In genomic region chr7:65880666-65881289, GRCm38 (mm10) we compare ENCODE assay signal across 14 mouse cellular contexts. TPM values are rescaled to one million over a fixed set of nuclear protein-coding genes. Genes with fewer than 3 reads are reported as not detected.
A peak's percentile ranks its signal among the peaks of the same experiment; 100 is the strongest.
DNase-seq lines count a peak whose midpoint lies in the region; ATAC-seq lines count a peak whose summit lies in the region.
"Had no signal": no experiment of that assay in that cellular context is flagged by ENCODE, and none has a peak within 500 bp of the region (broad histone marks: within the 10 kb centered on the region; RNA-seq: fewer than 3 reads in every experiment).

No protein-coding gene starts in this region.

- WGBS in heart, embryonic 14.5 days: 61% methylated on average over 5 of the region's 5 CpGs
- 31% methylated on average over 5 of the region's 5 CpGs for WGBS in lung, embryonic 15.5 days
- WGBS in intestine, embryonic 15.5 days: 46% methylated on average over 5 of the region's 5 CpGs
- WGBS in stomach, embryonic 14.5 days: 53% methylated on average over 5 of the region's 5 CpGs

- no peak overlapping the region for H3K4me3 ChIP-seq in heart, embryonic 14.5 days (ENCODE audit: control insufficient read depth in 1 of 2, insufficient read depth in 1 of 2, low read depth in 1 of 2, low read length in 2 of 2)
- no peak overlapping the region for H3K4me3 ChIP-seq in lung, embryonic 15.5 days
- no peak overlapping the region for H3K4me3 ChIP-seq in intestine, embryonic 15.5 days (replicated peaks)
- no peak overlapping the region for H3K4me3 ChIP-seq in stomach, embryonic 14.5 days (ENCODE audit: low read depth, low read length)
- H3K4me3 ChIP-seq: megakaryocyte, embryonic 14.5 days had no signal

- H3K9ac ChIP-seq in heart, embryonic 14.5 days (ENCODE audit: low read length): no peak overlapping the region
- H3K9ac ChIP-seq in lung, embryonic 15.5 days: no peak overlapping the region
- H3K9ac ChIP-seq in intestine, embryonic 15.5 days: no peak overlapping the region
- no peak overlapping the region for H3K9ac ChIP-seq in stomach, embryonic 14.5 days (replicated peaks; ENCODE audit: low read depth, low read length)

- H3K27me3 ChIP-seq in heart, embryonic 14.5 days (ENCODE audit: control insufficient read depth, insufficient read depth, low read length): peaks cover 20% of the 10 kb centered on the region
- peaks cover 8% of the 10 kb centered on the region; the same call in 1 of the 2 replicates for H3K27me3 ChIP-seq in lung, embryonic 15.5 days
- peaks cover 22% of the 10 kb centered on the region for H3K27me3 ChIP-seq in intestine, embryonic 15.5 days (replicated peaks)
- H3K27me3 ChIP-seq in stomach, embryonic 14.5 days (ENCODE audit: control insufficient read depth, insufficient read depth, low read length): no peaks in the 10 kb centered on the region

- H3K4me2 ChIP-seq in heart, embryonic 14.5 days (ENCODE audit: low read length): peak overlapping the region; percentile 43
- peak overlapping the region; percentile 36 for H3K4me2 ChIP-seq in lung, embryonic 15.5 days
- no peak overlapping the region for H3K4me2 ChIP-seq in intestine, embryonic 15.5 days (replicated peaks)
- no peak overlapping the region for H3K4me2 ChIP-seq in stomach, embryonic 14.5 days (replicated peaks; ENCODE audit: low read depth, low read length)

- no peaks in the 10 kb centered on the region for H3K36me3 ChIP-seq in heart, embryonic 14.5 days (ENCODE audit: control insufficient read depth, insufficient read depth, low read length)
- no peaks in the 10 kb centered on the region for H3K36me3 ChIP-seq in lung, embryonic 15.5 days
- H3K36me3 ChIP-seq in intestine, embryonic 15.5 days: no peaks in the 10 kb centered on the region
- no peaks in the 10 kb centered on the region for H3K36me3 ChIP-seq in stomach, embryonic 14.5 days (ENCODE audit: control insufficient read depth, insufficient read depth, low read length)

- intact Hi-C loops in heart, postnatal 25 days (cut with DNase I): no loop called here

- no peak for ATAC-seq in heart, embryonic 14.5 days (ENCODE audit: insufficient number of reproducible peaks, insufficient read depth, low FRiP score, low read depth)
- peak; percentile 81; the same call in 1 of the 2 replicates for ATAC-seq in lung, embryonic 15.5 days (ENCODE audit: borderline replicate concordance, extremely low read depth, low FRiP score, low TSS enrichment)
- ATAC-seq in intestine, embryonic 15.5 days: peak; percentile 77
- ATAC-seq in stomach, embryonic 14.5 days (ENCODE audit: insufficient number of reproducible peaks, insufficient read depth, low FRiP score, low read depth): peak; percentile 87
- ATAC-seq in granulocyte monocyte progenitor cell, adult 5-6 weeks (replicated peaks; ENCODE audit: poor library complexity, severe bottlenecking): no peak
- ATAC-seq: forebrain, embryonic 14.5 days had no signal

- H3K27ac ChIP-seq in heart, embryonic 14.5 days (replicated peaks in 1 of 2; ENCODE audit: control insufficient read depth in 1 of 2, insufficient read depth in 1 of 2, low read depth in 2 of 2, low read length in 2 of 2): no peak overlapping the region
- no peak overlapping the region for H3K27ac ChIP-seq in lung, embryonic 15.5 days
- no peak overlapping the region for H3K27ac ChIP-seq in intestine, embryonic 15.5 days
- no peak overlapping the region for H3K27ac ChIP-seq in stomach, embryonic 14.5 days (ENCODE audit: low read length)

- no peak for DNase-seq in heart, postnatal 25 days (ENCODE audit: low spot score)
- no peak for DNase-seq in lung, postnatal 10 days
- DNase-seq in adrenal gland, postnatal 4 days (ENCODE audit: low spot score in 2 of 2): no peak
- DNase-seq: cerebellum, postnatal 36 days; kidney, adult 8-10 months; layer of hippocampus, postnatal 36 days; right cerebral cortex, postnatal 4 days had no signal

- peaks cover 7 to 8% of the 10 kb centered on the region in 2 experiments; a peak in 3 of 4 replicates for H3K4me1 ChIP-seq in heart, embryonic 14.5 days (ENCODE audit: control insufficient read depth in 2 of 2, insufficient read depth in 2 of 2, low read length in 2 of 2)
- H3K4me1 ChIP-seq in lung, embryonic 15.5 days: peaks cover 19% of the 10 kb centered on the region
- H3K4me1 ChIP-seq in intestine, embryonic 15.5 days (replicated peaks): no peaks in the 10 kb centered on the region; the same call in 1 of the 2 replicates
- H3K4me1 ChIP-seq in stomach, embryonic 14.5 days (ENCODE audit: control insufficient read depth, insufficient read depth, low read length): peaks cover 4% of the 10 kb centered on the region; the same call in 1 of the 2 replicates
- H3K4me1 ChIP-seq: megakaryocyte, embryonic 14.5 days had no signal

- no peaks in the 10 kb centered on the region for H3K9me3 ChIP-seq in heart, embryonic 14.5 days (ENCODE audit: control insufficient read depth, low read length)
- no peaks in the 10 kb centered on the region for H3K9me3 ChIP-seq in lung, embryonic 15.5 days
- no peaks in the 10 kb centered on the region for H3K9me3 ChIP-seq in intestine, embryonic 15.5 days
- H3K9me3 ChIP-seq in stomach, embryonic 14.5 days (ENCODE audit: control insufficient read depth, low read depth, low read length): no peaks in the 10 kb centered on the region
- H3K9me3 ChIP-seq: megakaryocyte, embryonic 14.5 days had no signal

RNA-seq across cellular contexts. Expression of gene Pcsk6, which starts 19.2 kb away (rescaled TPM):
- 3.0 and 3.7 TPM in 2 replicates for polyA plus RNA-seq in heart, embryonic 14.5 days (2014; fragmentation: Nextera tagmentation; extraction: Ambion mirVana)
- total RNA-seq in heart, postnatal 25 days (2021): 10 to 100 TPM; 45.7 to 56.1 TPM
- polyA plus RNA-seq in lung, embryonic 15.5 days (2015; fragmentation: Nextera tagmentation; extraction: Ambion mirVana): 7.6 and 9.2 TPM in 2 replicates
- 2.6 and 2.8 TPM in 2 replicates for polyA plus RNA-seq in intestine, embryonic 15.5 days (2015; fragmentation: Nextera tagmentation; extraction: Ambion mirVana)
- 4.3 and 4.9 TPM in 2 replicates for polyA plus RNA-seq in stomach, embryonic 14.5 days (2014; fragmentation: Nextera tagmentation; extraction: Ambion mirVana)
- 10 to 100 TPM; 15.9 to 18.9 TPM for total RNA-seq in adrenal gland, postnatal 4 days (2021)
- not detected in 2 replicates for total RNA-seq in granulocyte monocyte progenitor cell, adult 5-6 weeks (2014; fragmentation: Nextera tagmentation)
- not detected in 2 replicates for total RNA-seq in granulocyte monocyte progenitor cell, adult 5-6 weeks (2017)

Comparison
In these comparisons a context has a peak if more than half of its experiments do, and no peak if none do; other contexts are left out.
1. ATAC-seq: peak in lung, embryonic 15.5 days (single experiment), intestine, embryonic 15.5 days (single experiment) and stomach, embryonic 14.5 days (single experiment); none in heart, embryonic 14.5 days (single experiment) and granulocyte monocyte progenitor cell, adult 5-6 weeks (single experiment).
2. H3K4me2 ChIP-seq: peak in heart, embryonic 14.5 days (single experiment) and lung, embryonic 15.5 days (single experiment); none in intestine, embryonic 15.5 days (single experiment) and stomach, embryonic 14.5 days (single experiment).